Mouse (Mus musculus) ZHBTc4 (cell line): ENCODE data around the gene Eml1.

ENCODE experiments used
- DNase-seq: peaks from one replicate; pipeline ENCODE4 v3.0.0-alpha.2; 2011; ENCODE audit warnings: low read depth, low spot score

Gene Eml1

GRCm38 (mm10) chr12:108422495-108422857 lies 51.7 kb downstream of the Eml1 start:
- peak; percentile 67 for DNase-seq

- DNase-seq = peak; percentile 87
Measured at GRCm38 (mm10) chr12:108422858-108423631, 52.3 kb downstream of the Eml1 start.

GRCm38 (mm10) chr12:108430964-108431363 lies 60.2 kb downstream of the Eml1 start:
- DNase-seq = no peak

DNA sequence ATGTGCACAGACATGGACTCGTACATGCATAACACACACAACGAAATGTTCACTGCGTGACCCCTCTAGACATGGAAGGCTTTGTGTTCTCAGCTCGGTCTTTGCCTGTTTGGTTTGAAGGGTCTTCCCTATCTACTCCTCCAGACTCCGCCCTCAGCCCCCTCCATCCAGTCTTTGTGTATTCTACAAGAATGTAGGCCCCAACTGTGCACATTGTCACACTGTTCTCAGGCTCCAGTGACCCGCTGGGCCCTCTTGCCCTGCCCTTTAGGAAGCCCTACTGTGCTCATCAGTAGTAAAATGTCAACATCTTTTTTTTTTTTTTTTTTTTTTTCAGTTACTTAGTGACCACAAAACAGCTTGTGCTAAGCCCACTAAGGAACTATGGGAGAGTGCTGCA lies 61.0 kb downstream of the Eml1 start:
- peak; percentile 26 for DNase-seq

DNA sequence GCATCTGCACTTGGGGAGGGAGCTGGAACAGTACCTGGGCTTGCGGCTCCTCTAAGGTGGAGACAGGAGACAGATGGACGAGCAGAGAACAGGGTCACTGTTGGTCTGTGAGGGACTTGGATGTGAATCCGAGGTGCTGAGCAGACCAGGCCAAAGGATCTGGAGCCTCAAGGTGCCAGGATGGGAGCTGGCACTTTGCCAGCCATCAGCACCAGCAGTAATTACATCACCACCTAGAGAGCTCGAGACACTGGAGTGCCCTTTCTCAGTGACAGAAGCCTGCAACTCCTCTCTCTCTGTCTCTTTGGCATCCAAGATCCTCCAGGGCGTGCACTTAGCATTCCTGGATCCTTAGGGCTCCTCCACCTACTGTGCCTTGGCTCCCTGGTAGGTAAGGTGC lies 61.8 kb downstream of the Eml1 start:
- no peak for DNase-seq

DNA sequence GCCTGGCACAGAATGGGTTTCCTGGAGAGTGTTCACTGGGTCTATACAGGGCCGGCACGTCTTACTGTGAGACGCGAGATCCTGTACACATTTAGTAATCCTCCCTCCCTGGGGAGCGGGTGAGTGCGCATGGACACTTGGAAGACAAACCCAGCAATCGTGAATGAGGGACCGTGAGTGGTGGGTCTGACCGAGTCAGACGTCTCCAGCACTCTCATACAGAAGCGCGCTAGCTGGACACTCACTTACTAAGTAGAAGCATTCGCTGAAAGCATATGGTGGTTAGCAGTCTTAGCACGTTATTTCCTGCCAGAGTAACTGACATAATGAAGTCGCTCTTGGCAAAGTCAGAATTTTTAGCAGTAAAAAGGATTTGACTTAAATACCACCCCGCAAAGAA lies 62.3 kb downstream of the Eml1 start:
- DNase-seq = no peak

GRCm38 (mm10) chr12:108433498-108433897 lies 62.7 kb downstream of the Eml1 start:
- no peak for DNase-seq

- no peak for DNase-seq
Measured at GRCm38 (mm10) chr12:108435444-108436015, 64.8 kb downstream of the Eml1 start.

GRCm38 (mm10) chr12:108436029-108436923 lies 65.5 kb downstream of the Eml1 start:
- peak; percentile 69 for DNase-seq

DNA sequence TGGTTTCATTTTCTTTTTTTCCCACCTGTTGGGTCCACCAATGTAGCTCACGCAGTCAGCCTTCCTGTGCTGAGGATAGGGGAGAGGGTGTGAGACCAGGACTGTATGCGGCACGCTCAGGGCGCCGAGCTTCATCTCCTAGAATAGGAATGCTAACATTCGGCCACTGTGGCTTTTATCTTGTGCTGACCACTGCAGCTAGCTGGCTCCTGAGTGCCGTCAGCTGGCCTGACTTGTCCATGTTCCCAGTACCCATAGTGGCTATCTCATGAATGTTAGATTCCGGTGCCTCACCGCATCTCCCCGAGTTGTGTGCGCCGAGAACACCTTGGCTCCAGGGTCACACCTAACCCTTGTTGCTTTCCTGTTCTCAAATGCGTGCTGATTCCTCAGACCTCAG lies 66.7 kb downstream of the Eml1 start:
- no peak for DNase-seq

DNA sequence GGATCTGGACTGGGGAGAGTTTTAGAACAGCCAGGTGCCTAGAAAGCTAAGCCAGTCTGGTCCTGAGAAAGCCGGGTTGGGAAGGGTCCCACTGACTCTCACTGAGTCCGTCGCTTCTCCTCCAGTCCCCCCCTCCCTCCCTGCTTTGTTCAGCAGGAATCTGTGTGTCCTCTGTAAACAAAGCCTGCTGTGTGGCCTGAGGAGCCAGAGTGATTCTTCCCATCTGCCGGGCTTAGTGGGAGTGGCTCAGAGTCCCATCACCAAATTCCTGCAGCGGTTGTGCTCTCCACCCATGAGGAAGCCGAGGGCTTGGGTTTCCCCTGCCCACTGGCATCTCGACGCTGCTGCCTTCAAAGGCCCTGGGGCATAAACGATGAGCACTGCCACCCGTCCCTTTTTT lies 72.5 kb downstream of the Eml1 start:
- DNase-seq = peak; percentile 93

DNA sequence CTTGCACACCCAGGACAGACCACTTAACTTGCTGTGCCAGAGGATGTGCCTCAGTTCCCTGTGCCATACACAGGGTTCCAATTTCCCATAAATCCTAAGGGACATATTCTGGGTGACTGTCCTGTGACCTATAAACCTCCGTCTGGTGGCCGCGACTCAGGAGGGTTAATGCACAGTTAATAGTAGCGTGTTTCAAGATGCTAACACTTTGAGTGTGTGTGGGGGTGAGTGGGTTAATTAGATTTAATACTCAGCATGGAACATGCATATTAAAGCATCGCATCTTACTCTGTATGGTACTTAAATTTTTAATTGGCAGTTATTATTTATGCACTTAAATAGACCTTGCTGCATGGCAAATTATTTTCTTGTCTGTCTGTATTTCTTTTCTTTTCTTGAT lies 73.0 kb downstream of the Eml1 start:
- no peak for DNase-seq

- DNase-seq = peak; percentile 24
Measured at GRCm38 (mm10) chr12:108444166-108445115, 73.7 kb downstream of the Eml1 start.

DNA sequence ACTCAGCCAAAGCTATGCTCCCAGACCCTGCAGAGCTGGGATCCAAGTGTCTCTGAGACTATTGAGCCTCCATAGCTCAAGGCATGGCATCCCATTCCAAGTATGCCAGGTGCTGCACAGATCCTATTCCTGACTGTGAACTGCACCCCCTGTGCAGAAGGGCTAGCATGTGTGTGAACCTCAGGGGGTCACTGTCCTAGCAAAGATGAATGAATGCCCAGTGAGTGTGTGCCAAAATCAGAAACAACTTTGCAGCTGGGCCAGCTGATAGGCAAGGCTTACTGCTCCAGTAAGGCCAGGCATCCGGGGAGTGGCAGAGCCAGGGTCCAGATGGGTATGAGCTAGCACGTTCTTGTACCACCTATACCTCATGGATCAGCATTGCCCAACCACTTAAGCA lies 76.0 kb downstream of the Eml1 start:
- DNase-seq = no peak

- DNase-seq = no peak
Measured at GRCm38 (mm10) chr12:108448396-108448795, 77.6 kb downstream of the Eml1 start.

- DNase-seq = no peak
Measured at GRCm38 (mm10) chr12:108449935-108450334, 79.2 kb downstream of the Eml1 start.

DNA sequence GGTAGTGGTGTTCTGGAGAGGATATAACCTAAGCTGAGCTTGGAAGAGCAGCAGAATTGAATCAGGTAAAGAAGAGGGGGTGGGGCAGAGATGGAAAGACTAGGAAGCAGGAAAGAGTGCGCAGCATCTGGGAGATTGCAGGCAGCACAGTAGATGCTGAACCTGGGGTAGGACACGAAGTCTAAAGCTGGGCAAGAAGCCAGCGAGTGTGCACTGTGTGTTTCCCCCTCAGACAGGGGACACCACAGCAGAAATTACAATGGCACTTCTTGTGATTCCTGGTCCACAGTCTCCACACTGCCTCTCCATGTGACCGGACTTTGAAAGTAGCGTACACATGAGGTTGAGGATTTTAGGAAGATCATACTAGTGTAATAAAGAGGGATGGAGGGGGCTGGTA lies 79.8 kb downstream of the Eml1 start:
- DNase-seq = no peak

DNA sequence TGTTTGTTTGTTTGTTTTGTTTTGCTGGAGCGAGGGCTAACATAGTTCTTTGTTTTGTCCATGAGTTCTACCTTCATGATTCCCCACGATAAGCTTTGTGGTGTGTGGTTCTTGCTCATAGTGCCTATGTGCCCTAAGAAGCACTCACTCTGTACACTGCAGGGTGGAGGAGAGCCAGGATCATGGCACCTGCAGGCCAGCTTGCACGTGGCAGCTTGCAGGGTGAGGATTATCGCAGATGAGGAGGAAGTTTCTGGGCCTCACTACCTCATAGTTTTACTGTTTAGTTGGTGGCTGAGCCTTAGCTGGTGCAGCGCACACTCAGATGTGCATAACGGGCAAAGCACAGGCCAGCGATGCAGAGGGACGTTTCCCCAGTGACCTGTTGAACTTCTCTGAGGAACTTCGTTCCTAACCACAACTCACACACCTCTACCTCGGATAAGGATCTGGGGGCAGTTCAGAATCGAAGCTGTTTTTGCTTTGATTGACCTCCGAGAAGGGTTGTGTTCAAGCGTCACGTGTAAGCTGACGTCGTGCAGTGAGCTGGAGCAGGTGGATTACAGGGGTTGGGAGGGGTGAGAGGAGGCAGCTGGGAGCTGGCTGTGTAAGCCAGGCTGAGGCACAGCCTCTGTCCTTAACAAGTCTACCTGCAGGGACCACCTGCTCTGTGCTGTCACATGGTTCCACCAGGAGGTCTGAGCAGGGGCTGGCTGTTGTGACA lies 81.6 kb downstream of the Eml1 start:
- DNase-seq = no peak

DNA sequence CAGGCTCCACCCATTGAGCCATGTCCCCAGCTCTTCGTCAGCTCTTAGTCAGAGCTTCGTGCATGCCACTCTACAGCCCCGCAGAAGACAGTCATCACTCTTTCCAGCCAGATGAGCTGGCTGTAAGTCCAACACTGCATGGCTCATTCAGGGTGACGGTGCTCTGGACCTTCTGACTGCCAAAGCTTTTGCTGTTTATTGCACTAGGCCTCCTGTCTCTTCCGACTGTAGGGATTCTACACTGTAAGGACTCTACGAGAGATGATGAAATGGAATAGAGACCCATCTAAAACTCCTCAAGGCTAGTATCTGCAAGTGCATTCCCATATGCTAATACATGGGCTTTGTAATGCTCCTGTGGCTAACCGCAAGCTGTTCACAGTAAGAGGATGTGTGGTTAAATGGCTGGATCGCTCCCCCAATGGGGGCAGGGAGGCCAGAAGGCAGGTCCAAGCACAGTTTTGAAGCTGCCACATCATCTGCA lies 82.8 kb downstream of the Eml1 start:
- peak; percentile 62 for DNase-seq

DNA sequence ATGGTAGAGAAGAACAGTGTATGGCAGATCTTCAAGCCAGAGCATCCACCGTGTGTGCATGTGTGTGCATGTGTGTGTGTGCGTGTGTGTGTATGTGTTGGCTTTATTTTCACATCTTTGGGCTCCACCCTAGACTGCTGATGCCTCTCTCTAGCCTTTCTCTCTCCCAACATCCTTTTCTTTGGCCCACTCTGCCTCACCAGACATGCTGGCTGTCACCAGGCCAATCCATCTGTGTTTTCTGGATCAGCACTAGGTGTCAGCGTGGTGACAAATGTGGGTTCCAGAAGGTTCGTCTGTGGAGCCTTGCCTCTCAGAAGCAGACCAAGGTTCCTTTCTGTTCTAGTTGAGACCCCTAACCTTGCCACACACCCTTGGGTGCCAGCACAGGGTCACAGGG lies 84.2 kb downstream of the Eml1 start:
- DNase-seq = no peak

- no peak for DNase-seq
Measured at GRCm38 (mm10) chr12:108472898-108473297, 102.1 kb downstream of the Eml1 start.
